In genomic region chr4:63437119-63437815, GRCm38 (mm10) we compare ENCODE assay signal across 13 mouse cellular contexts. TPM values are rescaled to one million over a fixed set of nuclear protein-coding genes. Genes with fewer than 3 reads are reported as not detected.
A peak's percentile ranks its signal among the peaks of the same experiment; 100 is the strongest.
DNase-seq lines count a peak whose midpoint lies in the region; ATAC-seq and TF ChIP-seq lines count a peak whose summit lies in the region.
"Had no signal": no experiment of that assay in that cellular context is flagged by ENCODE, and none has a peak within 500 bp of the region (broad histone marks: within the 10 kb centered on the region; RNA-seq: fewer than 3 reads in every experiment).

No protein-coding gene starts in this region.

- TF ChIP-seq CTCF in forebrain, postnatal 0 days (IDR thresholded peaks at IDR 0.05; ENCODE audit: low read depth) = no peak

- no peak overlapping the region for H3K4me3 ChIP-seq in forebrain, postnatal 0 days (ENCODE audit: low read depth, low read length)
- H3K4me3 ChIP-seq in forebrain, embryonic 10.5 days = no peak overlapping the region
- H3K4me3 ChIP-seq in midbrain, embryonic 13.5 days (replicated peaks) = no peak overlapping the region
- H3K4me3 ChIP-seq in midbrain, embryonic 15.5 days = no peak overlapping the region
- no peak overlapping the region for H3K4me3 ChIP-seq in hindbrain, embryonic 11.5 days (ENCODE audit: low read depth, low read length)
- no peak overlapping the region for H3K4me3 ChIP-seq in neural tube, embryonic 14.5 days (ENCODE audit: low read depth, low read length)
- H3K4me3 ChIP-seq: megakaryocyte, embryonic 14.5 days had no signal

- H3K27ac ChIP-seq in forebrain, postnatal 0 days (ENCODE audit: low read depth, low read length) = no peak overlapping the region
- no peak overlapping the region for H3K27ac ChIP-seq in forebrain, embryonic 10.5 days
- 0 out of 2 replicates have a peak overlapping the region, but pooled peaks have one; percentile 7 for H3K27ac ChIP-seq in midbrain, embryonic 13.5 days
- no peak overlapping the region for H3K27ac ChIP-seq in midbrain, embryonic 15.5 days
- no peak overlapping the region for H3K27ac ChIP-seq in hindbrain, embryonic 11.5 days (ENCODE audit: low read depth, low read length)
- no peak overlapping the region for H3K27ac ChIP-seq in neural tube, embryonic 14.5 days (ENCODE audit: low read depth, low read length)
- H3K27ac ChIP-seq: kidney, postnatal 0 days had no signal

- ATAC-seq in forebrain, postnatal 0 days = peak; percentile 47; the same call in 1 of the 2 replicates
- 0 out of 2 replicates have a peak, but pooled peaks have one; percentile 8 for ATAC-seq in midbrain, embryonic 13.5 days
- no peak for ATAC-seq in midbrain, embryonic 15.5 days (replicated peaks)
- peak; percentile 21; the same call in 1 of the 2 replicates for ATAC-seq in hindbrain, embryonic 11.5 days (ENCODE audit: low FRiP score)
- ATAC-seq in neural tube, embryonic 14.5 days (ENCODE audit: low read depth) = peak; percentile 48
- ATAC-seq in erythroblast, adult 5-6 weeks (replicated peaks; ENCODE audit: low FRiP score, poor library complexity, severe bottlenecking) = no peak

- WGBS in forebrain, postnatal 0 days = 68% methylated on average over 16 of the region's 16 CpGs
- WGBS in forebrain, embryonic 10.5 days = 89% methylated on average over 16 of the region's 16 CpGs
- WGBS in midbrain, embryonic 13.5 days = 74% methylated on average over 16 of the region's 16 CpGs
- 64% methylated on average over 16 of the region's 16 CpGs for WGBS in midbrain, embryonic 15.5 days
- WGBS in hindbrain, embryonic 11.5 days = 78% methylated on average over 16 of the region's 16 CpGs
- 61% methylated on average over 16 of the region's 16 CpGs for WGBS in neural tube, embryonic 14.5 days

- no peaks in the 10 kb centered on the region for H3K4me1 ChIP-seq in forebrain, postnatal 0 days (ENCODE audit: insufficient read depth)
- H3K4me1 ChIP-seq in forebrain, embryonic 10.5 days = peaks cover 10% of the 10 kb centered on the region
- peaks cover 11% of the 10 kb centered on the region for H3K4me1 ChIP-seq in midbrain, embryonic 13.5 days (replicated peaks)
- 0 out of 2 replicates have a peak, but pooled peaks cover 3% of the 10 kb centered on the region for H3K4me1 ChIP-seq in midbrain, embryonic 15.5 days
- H3K4me1 ChIP-seq in hindbrain, embryonic 11.5 days (replicated peaks; ENCODE audit: control insufficient read depth, insufficient read depth, low read length) = no peaks in the 10 kb centered on the region
- peaks cover 7% of the 10 kb centered on the region; the same call in 1 of the 2 replicates for H3K4me1 ChIP-seq in neural tube, embryonic 14.5 days (ENCODE audit: control insufficient read depth, insufficient read depth, low read length)
- H3K4me1 ChIP-seq: megakaryocyte, embryonic 14.5 days had no signal

- no peak overlapping the region for H3K4me2 ChIP-seq in forebrain, postnatal 0 days (ENCODE audit: low read depth)
- no peak overlapping the region for H3K4me2 ChIP-seq in midbrain, embryonic 13.5 days (replicated peaks)
- no peak overlapping the region for H3K4me2 ChIP-seq in midbrain, embryonic 15.5 days
- H3K4me2 ChIP-seq in hindbrain, embryonic 11.5 days (replicated peaks; ENCODE audit: low read depth, low read length) = no peak overlapping the region
- H3K4me2 ChIP-seq in neural tube, embryonic 14.5 days (ENCODE audit: low read depth, low read length) = no peak overlapping the region

- no peaks in the 10 kb centered on the region for H3K9me3 ChIP-seq in forebrain, postnatal 0 days (ENCODE audit: low read length)
- H3K9me3 ChIP-seq in forebrain, embryonic 10.5 days = no peaks in the 10 kb centered on the region; the same call in 1 of the 2 replicates
- H3K9me3 ChIP-seq in midbrain, embryonic 13.5 days = no peaks in the 10 kb centered on the region
- H3K9me3 ChIP-seq in midbrain, embryonic 15.5 days = no peaks in the 10 kb centered on the region
- no peaks in the 10 kb centered on the region for H3K9me3 ChIP-seq in hindbrain, embryonic 11.5 days (ENCODE audit: control insufficient read depth, low read length)
- H3K9me3 ChIP-seq in neural tube, embryonic 14.5 days (ENCODE audit: control insufficient read depth, low read length) = no peaks in the 10 kb centered on the region

- H3K27me3 ChIP-seq in forebrain, postnatal 0 days (ENCODE audit: insufficient read depth, low read length) = no peaks in the 10 kb centered on the region
- no peaks in the 10 kb centered on the region for H3K27me3 ChIP-seq in forebrain, embryonic 10.5 days (ENCODE audit: poor library complexity, severe bottlenecking)
- H3K27me3 ChIP-seq in midbrain, embryonic 13.5 days = no peaks in the 10 kb centered on the region
- H3K27me3 ChIP-seq in midbrain, embryonic 15.5 days (replicated peaks) = no peaks in the 10 kb centered on the region
- H3K27me3 ChIP-seq in hindbrain, embryonic 11.5 days (ENCODE audit: control insufficient read depth, insufficient read depth, low read length) = no peaks in the 10 kb centered on the region
- no peaks in the 10 kb centered on the region for H3K27me3 ChIP-seq in neural tube, embryonic 14.5 days (ENCODE audit: control insufficient read depth, insufficient read depth, low read length)

- H3K9ac ChIP-seq in forebrain, postnatal 0 days = no peak overlapping the region
- no peak overlapping the region for H3K9ac ChIP-seq in midbrain, embryonic 13.5 days (replicated peaks)
- H3K9ac ChIP-seq in midbrain, embryonic 15.5 days = no peak overlapping the region
- no peak overlapping the region for H3K9ac ChIP-seq in hindbrain, embryonic 11.5 days (ENCODE audit: low read depth, low read length)
- H3K9ac ChIP-seq in neural tube, embryonic 14.5 days (replicated peaks; ENCODE audit: low read depth, low read length) = no peak overlapping the region

- DNase-seq in forebrain, postnatal 0 days = no peak
- DNase-seq in forebrain, embryonic 10.5 days (ENCODE audit: extremely low spot score, low spot score) = no peak
- no peak for DNase-seq in hindbrain, embryonic 11.5 days (ENCODE audit: low spot score)
- DNase-seq in adrenal gland, adult (ENCODE audit: inconsistent age in 2 of 2, low spot score in 1 of 2) = no peak
- DNase-seq: B cell, adult 2 months; gastrocnemius, postnatal 14 days; right cerebral cortex, adult 18-20 months had no signal

- no peaks in the 10 kb centered on the region for H3K36me3 ChIP-seq in forebrain, postnatal 0 days (ENCODE audit: insufficient read depth)
- H3K36me3 ChIP-seq in forebrain, embryonic 10.5 days (replicated peaks) = peaks cover 34% of the 10 kb centered on the region
- peaks cover 8% of the 10 kb centered on the region for H3K36me3 ChIP-seq in midbrain, embryonic 13.5 days
- H3K36me3 ChIP-seq in midbrain, embryonic 15.5 days (replicated peaks) = no peaks in the 10 kb centered on the region
- no peaks in the 10 kb centered on the region for H3K36me3 ChIP-seq in hindbrain, embryonic 11.5 days (ENCODE audit: control insufficient read depth, insufficient read depth, low read length)
- no peaks in the 10 kb centered on the region for H3K36me3 ChIP-seq in neural tube, embryonic 14.5 days (ENCODE audit: control insufficient read depth, insufficient read depth, low read length)

RNA-seq across cellular contexts. Expression of gene Akna, which starts 34.1 kb away (rescaled TPM):
- 3.5 and 6.1 TPM in 2 replicates for total RNA-seq in forebrain, postnatal 0 days (2014; rRNA removed)
- polyA plus RNA-seq in forebrain, postnatal 0 days (2015; fragmentation: Nextera tagmentation; extraction: Ambion mirVana) = 1.2 and 3.8 TPM in 2 replicates
- 10.2 and 13.1 TPM in 2 replicates for polyA plus RNA-seq in forebrain, embryonic 10.5 days (2016; fragmentation: Nextera tagmentation; extraction: Ambion mirVana)
- 10.7 and 11.8 TPM in 2 replicates for polyA plus RNA-seq in midbrain, embryonic 13.5 days (2015; fragmentation: Nextera tagmentation; extraction: Ambion mirVana)
- polyA plus RNA-seq in midbrain, embryonic 15.5 days (2015; fragmentation: Nextera tagmentation; extraction: Ambion mirVana) = 7.0 and 7.7 TPM in 2 replicates
- polyA plus RNA-seq in hindbrain, embryonic 11.5 days (2014; fragmentation: Nextera tagmentation; extraction: Ambion mirVana) = 5.7 and 6.1 TPM in 2 replicates
- polyA plus RNA-seq in neural tube, embryonic 14.5 days (2014; fragmentation: Nextera tagmentation; extraction: Ambion mirVana) = 2.5 and 3.8 TPM in 2 replicates
- total RNA-seq in erythroblast, adult 5-6 weeks (2015; ENCODE audit: low replicate concordance) = 16.9 and 18.4 TPM in 2 replicates
- total RNA-seq in erythroblast, adult 5-6 weeks (2017; ENCODE audit: low replicate concordance) = 8.2 and 9.5 TPM in 2 replicates

RNA-seq across cellular contexts. Expression of gene Whrn, which starts 58.5 kb away (rescaled TPM):
- total RNA-seq in forebrain, postnatal 0 days (2014; rRNA removed) = 9.8 and 13.0 TPM in 2 replicates
- 2.6 and 3.8 TPM in 2 replicates for polyA plus RNA-seq in forebrain, postnatal 0 days (2015; fragmentation: Nextera tagmentation; extraction: Ambion mirVana)
- polyA plus RNA-seq in forebrain, embryonic 10.5 days (2016; fragmentation: Nextera tagmentation; extraction: Ambion mirVana) = 4.6 and 5.1 TPM in 2 replicates
- 6.6 and 10.3 TPM in 2 replicates for polyA plus RNA-seq in midbrain, embryonic 13.5 days (2015; fragmentation: Nextera tagmentation; extraction: Ambion mirVana)
- polyA plus RNA-seq in midbrain, embryonic 15.5 days (2015; fragmentation: Nextera tagmentation; extraction: Ambion mirVana) = 6.5 and 7.5 TPM in 2 replicates
- polyA plus RNA-seq in hindbrain, embryonic 11.5 days (2014; fragmentation: Nextera tagmentation; extraction: Ambion mirVana) = 5.9 and 6.6 TPM in 2 replicates
- 4.0 and 6.2 TPM in 2 replicates for polyA plus RNA-seq in neural tube, embryonic 14.5 days (2014; fragmentation: Nextera tagmentation; extraction: Ambion mirVana)
- total RNA-seq in erythroblast, adult 5-6 weeks (2015; ENCODE audit: low replicate concordance) = 0.38 TPM in 1 of 2 replicates, not detected in the other
- not detected in 2 replicates for total RNA-seq in erythroblast, adult 5-6 weeks (2017; ENCODE audit: low replicate concordance)

Comparison
In these comparisons a context has a peak if more than half of its experiments do, and no peak if none do; other contexts are left out.
1. ATAC-seq: peak in forebrain, postnatal 0 days (single experiment), midbrain, embryonic 13.5 days (single experiment), hindbrain, embryonic 11.5 days (single experiment) and neural tube, embryonic 14.5 days (single experiment); none in midbrain, embryonic 15.5 days (single experiment) and erythroblast, adult 5-6 weeks (single experiment).